ENCODE assay signal across 24 mouse cellular contexts in genomic region chr7:46723354-46723753, GRCm38 (mm10). TPM values are rescaled to one million over a fixed set of nuclear protein-coding genes. Genes with fewer than 3 reads are reported as not detected.
"Had no signal": no experiment of that assay in that cellular context is flagged by ENCODE, and none has a peak within 500 bp of the region (broad histone marks: within the 10 kb centered on the region; RNA-seq: fewer than 3 reads in every experiment).

No protein-coding gene starts in this region.

- H3K9me3 ChIP-seq: megakaryocyte, embryonic 14.5 days; midbrain, embryonic 13.5 days; midbrain, embryonic 15.5 days; neural tube, embryonic 12.5 days; stomach, embryonic 15.5 days had no signal

- H3K9ac ChIP-seq: lung, embryonic 14.5 days; midbrain, embryonic 13.5 days; midbrain, embryonic 15.5 days; neural tube, embryonic 12.5 days; stomach, embryonic 15.5 days had no signal

- H3K27ac ChIP-seq: midbrain, embryonic 13.5 days; midbrain, embryonic 15.5 days; neural tube, embryonic 12.5 days; stomach, embryonic 15.5 days; stomach, postnatal 0 days had no signal

- H3K36me3 ChIP-seq: midbrain, embryonic 13.5 days; midbrain, embryonic 15.5 days; neural tube, embryonic 12.5 days; stomach, embryonic 15.5 days had no signal

- H3K4me3 ChIP-seq: megakaryocyte, embryonic 14.5 days; midbrain, embryonic 13.5 days; midbrain, embryonic 15.5 days; neural tube, embryonic 12.5 days; stomach, embryonic 15.5 days had no signal

- H3K4me1 ChIP-seq: midbrain, embryonic 13.5 days; midbrain, embryonic 15.5 days; neural tube, embryonic 12.5 days; stomach, embryonic 15.5 days had no signal

- H3K27me3 ChIP-seq: midbrain, embryonic 15.5 days; neural tube, embryonic 12.5 days; stomach, embryonic 15.5 days had no signal

- ATAC-seq: midbrain, embryonic 13.5 days; midbrain, embryonic 15.5 days had no signal

- DNase-seq: lung, adult 18-20 months; lung, embryonic 14.5 days; lung, postnatal 10 days; lung, postnatal 4 days; right cerebral cortex, postnatal 14 days; spleen, adult 18-20 months; thymus, adult 2 months; thymus, postnatal 25 days; thymus, postnatal 4 days had no signal

- H3K4me2 ChIP-seq: lung, embryonic 14.5 days; midbrain, embryonic 11.5 days; midbrain, embryonic 13.5 days; midbrain, embryonic 15.5 days; neural tube, embryonic 12.5 days; stomach, embryonic 15.5 days had no signal

RNA-seq across cellular contexts. Expression of gene Saa3, which starts 7.9 kb away (rescaled TPM):
- total RNA-seq: midbrain, postnatal 0 days; monocyte, adult 5-6 weeks; neutrophil, adult 5-6 weeks had no signal
- polyA plus RNA-seq: midbrain, embryonic 11.5 days; neural tube, embryonic 12.5 days; testis, adult 2 months had no signal

RNA-seq across cellular contexts. Expression of gene Saa4, which starts 9.0 kb away (rescaled TPM):
- total RNA-seq: midbrain, postnatal 0 days; monocyte, adult 5-6 weeks; neutrophil, adult 5-6 weeks had no signal
- polyA plus RNA-seq: lung, embryonic 14.5 days; lung, embryonic 16.5 days; midbrain, embryonic 11.5 days; midbrain, embryonic 13.5 days; midbrain, embryonic 15.5 days; midbrain, postnatal 0 days; neural tube, embryonic 12.5 days; neural tube, embryonic 14.5 days; stomach, postnatal 0 days; urinary bladder, adult 2 months had no signal

RNA-seq across cellular contexts. Expression of gene Saa1, which starts 19.4 kb away (rescaled TPM):
- total RNA-seq: midbrain, postnatal 0 days; monocyte, adult 5-6 weeks; neutrophil, adult 5-6 weeks had no signal
- polyA plus RNA-seq: liver, embryonic 16.5 days; lung, embryonic 14.5 days; midbrain, embryonic 11.5 days; midbrain, embryonic 13.5 days; neural tube, embryonic 14.5 days; urinary bladder, adult 2 months had no signal

RNA-seq across cellular contexts. Expression of gene Saa2, which starts 28.2 kb away (rescaled TPM):
- total RNA-seq: midbrain, postnatal 0 days; monocyte, adult 5-6 weeks; neutrophil, adult 5-6 weeks had no signal
- polyA plus RNA-seq: liver, embryonic 16.5 days; lung, embryonic 14.5 days; lung, embryonic 16.5 days; midbrain, embryonic 11.5 days; midbrain, embryonic 13.5 days; midbrain, embryonic 15.5 days; midbrain, postnatal 0 days; neural tube, embryonic 12.5 days; neural tube, embryonic 14.5 days; stomach, embryonic 15.5 days; testis, adult 2 months; urinary bladder, adult 2 months had no signal
